Mouse (Mus musculus): ENCODE measurements at regions not wholly inside any gene's neighbourhood (a gene's known extent, or its start where the extent isn't known, plus 50 kb on each side); places are given as distances from the start of the nearest gene placed in this dataset.

DNA sequence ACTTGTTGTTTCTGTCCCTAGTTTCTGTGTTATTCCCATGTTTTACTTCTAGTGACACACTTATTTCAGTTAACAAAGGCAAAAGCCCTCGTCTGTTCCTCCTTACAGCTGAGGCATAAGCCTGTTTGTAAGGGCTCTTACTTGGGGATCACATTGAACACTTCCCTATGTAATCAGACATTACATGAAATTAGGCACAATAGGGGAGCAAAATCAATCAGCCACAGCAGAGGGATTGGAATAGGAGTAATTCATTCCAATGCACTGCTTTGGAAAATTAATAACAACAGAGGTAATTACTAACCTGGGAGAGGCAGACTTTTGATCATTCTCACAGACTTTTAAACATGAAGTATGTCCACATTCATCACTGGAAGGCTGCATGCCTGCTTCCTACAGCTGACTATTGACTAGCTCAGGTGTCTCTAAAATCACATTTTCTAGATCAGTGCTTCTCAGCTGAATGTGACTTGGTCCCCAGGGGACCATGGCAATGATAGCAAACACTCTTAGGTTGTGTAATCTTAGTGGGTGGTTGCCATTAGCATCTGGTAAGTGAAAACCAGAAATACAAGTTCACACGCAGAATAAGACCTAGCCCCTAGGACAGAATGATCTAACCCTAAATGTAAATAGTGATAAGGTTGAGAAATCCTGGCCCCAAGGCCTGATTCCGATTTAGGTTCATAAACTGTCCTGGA is 146.5 kb upstream of the Crbn start:
- no peak overlapping the region for H3K9ac ChIP-seq (ENCODE audit: low read depth, low read length)
- H3K4me2 ChIP-seq (replicated peaks; ENCODE audit: low read depth, low read length) = no peak overlapping the region
- no peak overlapping the region for H3K4me3 ChIP-seq (ENCODE audit: low read length)
- H3K27me3 ChIP-seq (ENCODE audit: control insufficient read depth, insufficient read depth, low read length) = no peaks in the 10 kb centered on the region
- no peaks in the 10 kb centered on the region for H3K36me3 ChIP-seq (ENCODE audit: control insufficient read depth, insufficient read depth, low read length)
- H3K27ac ChIP-seq (ENCODE audit: low read depth, low read length) = no peak overlapping the region
- WGBS = 67% methylated on average over 3 of the region's 3 CpGs
- no peak for ATAC-seq (ENCODE audit: low FRiP score, low TSS enrichment)
- no peaks in the 10 kb centered on the region for H3K9me3 ChIP-seq (ENCODE audit: control insufficient read depth, low read length)
- H3K4me1 ChIP-seq (ENCODE audit: control insufficient read depth, insufficient read depth, low read length) = no peaks in the 10 kb centered on the region

DNA sequence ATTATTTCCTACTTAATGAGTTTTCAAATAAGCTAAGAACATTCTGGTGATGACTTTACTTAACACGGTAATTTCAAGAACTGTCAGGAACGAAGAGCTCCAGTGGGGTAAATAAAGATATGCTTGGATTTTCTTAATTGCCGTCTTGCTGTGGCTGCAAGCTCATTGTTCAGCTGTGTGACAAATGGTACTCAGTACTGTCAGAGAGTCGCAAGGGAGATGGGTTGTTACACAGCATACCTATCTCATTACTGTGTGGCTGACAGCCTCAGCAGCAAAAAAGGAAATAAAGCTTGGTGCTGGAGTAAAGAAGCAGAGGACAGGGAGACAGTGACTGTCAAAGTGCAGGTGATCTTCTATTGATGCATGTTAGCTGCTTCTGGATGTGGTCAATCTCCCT is 151.0 kb upstream of the Crbn start:
- Histone ChIP-seq H3K4me2 (replicated peaks; ENCODE audit: low read depth, low read length) (no peak overlapping the region), H3K27ac (ENCODE audit: low read depth, low read length) (no peak overlapping the region), H3K36me3 (ENCODE audit: control insufficient read depth, insufficient read depth, low read length) (no peaks in the 10 kb centered on the region), H3K4me3 (ENCODE audit: low read length) (no peak overlapping the region), H3K27me3 (ENCODE audit: control insufficient read depth, insufficient read depth, low read length) (no peaks in the 10 kb centered on the region), H3K4me1 (ENCODE audit: control insufficient read depth, insufficient read depth, low read length) (no peaks in the 10 kb centered on the region), H3K9me3 (ENCODE audit: control insufficient read depth, low read length) (no peaks in the 10 kb centered on the region), H3K9ac (ENCODE audit: low read depth, low read length) (no peak overlapping the region)
- ATAC-seq (ENCODE audit: low FRiP score, low TSS enrichment) = no peak
- 72% methylated on average over 4 of the region's 4 CpGs for WGBS

GRCm38 (mm10) chr6:106961320-106961719 is 161.4 kb upstream of the Crbn start:
- Histone ChIP-seq H3K4me1 (ENCODE audit: control insufficient read depth, insufficient read depth, low read length) (no peaks in the 10 kb centered on the region), H3K36me3 (ENCODE audit: control insufficient read depth, insufficient read depth, low read length) (no peaks in the 10 kb centered on the region), H3K9ac (ENCODE audit: low read depth, low read length) (no peak overlapping the region), H3K27ac (ENCODE audit: low read depth, low read length) (no peak overlapping the region), H3K4me3 (ENCODE audit: low read length) (no peak overlapping the region), H3K4me2 (replicated peaks; ENCODE audit: low read depth, low read length) (no peak overlapping the region), H3K27me3 (ENCODE audit: control insufficient read depth, insufficient read depth, low read length) (no peaks in the 10 kb centered on the region), H3K9me3 (ENCODE audit: control insufficient read depth, low read length) (no peaks in the 10 kb centered on the region)
- 81% methylated on average over 2 of the region's 2 CpGs for WGBS
- no peak for ATAC-seq (ENCODE audit: low FRiP score, low TSS enrichment)

DNA sequence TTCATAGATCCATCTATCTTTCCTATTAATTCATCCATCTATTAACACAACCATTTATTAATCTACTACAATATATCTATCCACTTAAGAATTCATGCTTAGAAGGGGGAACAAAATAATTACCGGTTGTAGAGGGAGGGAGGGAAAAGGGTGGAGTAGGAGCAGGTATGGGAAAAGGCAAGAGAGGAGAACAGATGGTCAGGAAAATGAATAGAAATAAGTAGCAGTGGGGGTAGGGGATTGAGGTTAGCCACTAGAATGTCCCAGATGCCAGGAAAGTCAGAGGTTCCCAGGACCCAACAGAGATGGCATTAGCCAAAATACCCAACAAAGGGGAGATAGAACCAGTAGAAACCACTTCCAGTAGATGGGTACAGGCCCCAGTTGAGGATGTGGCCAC is 164.5 kb upstream of the Crbn start:
- Histone ChIP-seq H3K9me3 (ENCODE audit: control insufficient read depth, low read length) (no peaks in the 10 kb centered on the region), H3K4me3 (ENCODE audit: low read length) (no peak overlapping the region), H3K27me3 (ENCODE audit: control insufficient read depth, insufficient read depth, low read length) (no peaks in the 10 kb centered on the region), H3K9ac (ENCODE audit: low read depth, low read length) (no peak overlapping the region), H3K27ac (ENCODE audit: low read depth, low read length) (no peak overlapping the region), H3K36me3 (ENCODE audit: control insufficient read depth, insufficient read depth, low read length) (no peaks in the 10 kb centered on the region), H3K4me2 (replicated peaks; ENCODE audit: low read depth, low read length) (no peak overlapping the region), H3K4me1 (ENCODE audit: control insufficient read depth, insufficient read depth, low read length) (no peaks in the 10 kb centered on the region)
- 62% methylated on average over 1 of the region's 1 CpGs for WGBS
- ATAC-seq (ENCODE audit: low FRiP score, low TSS enrichment) = no peak

DNA sequence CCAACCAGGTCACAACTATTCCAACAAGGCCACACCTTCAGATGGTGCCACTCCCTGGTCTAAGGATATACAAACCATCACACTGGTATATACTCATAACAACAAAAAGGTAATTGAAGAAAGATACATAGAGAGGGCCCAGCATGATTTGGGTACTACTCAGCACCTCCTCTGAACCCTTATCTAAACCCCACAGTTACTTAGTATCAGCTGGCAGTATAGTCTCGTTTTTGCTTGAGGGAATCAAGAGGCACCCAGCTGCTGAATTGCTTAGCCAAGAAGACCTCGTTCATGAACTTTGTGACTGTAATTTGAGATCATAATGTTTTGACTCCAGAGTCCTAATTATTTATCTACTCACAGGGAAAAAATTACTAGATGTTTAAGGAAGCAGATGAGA is 175.6 kb upstream of the Crbn start:
- H3K4me1 ChIP-seq (ENCODE audit: control insufficient read depth, insufficient read depth, low read length) = no peaks in the 10 kb centered on the region
- no peaks in the 10 kb centered on the region for H3K27me3 ChIP-seq (ENCODE audit: control insufficient read depth, insufficient read depth, low read length)
- H3K27ac ChIP-seq (ENCODE audit: low read depth, low read length) = no peak overlapping the region
- ATAC-seq (ENCODE audit: low FRiP score, low TSS enrichment) = no peak
- H3K9ac ChIP-seq (ENCODE audit: low read depth, low read length) = no peak overlapping the region
- no peaks in the 10 kb centered on the region for H3K9me3 ChIP-seq (ENCODE audit: control insufficient read depth, low read length)
- no peak overlapping the region for H3K4me3 ChIP-seq (ENCODE audit: low read length)
- 38% methylated on average over 2 of the region's 2 CpGs for WGBS
- no peak overlapping the region for H3K4me2 ChIP-seq (replicated peaks; ENCODE audit: low read depth, low read length)
- no peaks in the 10 kb centered on the region for H3K36me3 ChIP-seq (ENCODE audit: control insufficient read depth, insufficient read depth, low read length)

- H3K27ac ChIP-seq (ENCODE audit: low read depth, low read length) = no peak overlapping the region
Measured at GRCm38 (mm10) chr6:106978721-106979120, 178.8 kb upstream of the Crbn start.

GRCm38 (mm10) chr6:106979755-106980154 is 179.9 kb upstream of the Crbn start:
- Histone ChIP-seq H3K9ac (ENCODE audit: low read depth, low read length) (no peak overlapping the region), H3K27ac (ENCODE audit: low read depth, low read length) (no peak overlapping the region), H3K27me3 (ENCODE audit: control insufficient read depth, insufficient read depth, low read length) (no peaks in the 10 kb centered on the region), H3K4me1 (ENCODE audit: control insufficient read depth, insufficient read depth, low read length) (no peaks in the 10 kb centered on the region), H3K9me3 (ENCODE audit: control insufficient read depth, low read length) (no peaks in the 10 kb centered on the region), H3K36me3 (ENCODE audit: control insufficient read depth, insufficient read depth, low read length) (no peaks in the 10 kb centered on the region), H3K4me3 (ENCODE audit: low read length) (no peak overlapping the region), H3K4me2 (replicated peaks; ENCODE audit: low read depth, low read length) (no peak overlapping the region)
- 80% methylated on average over 3 of the region's 3 CpGs for WGBS
- no peak for ATAC-seq (ENCODE audit: low FRiP score, low TSS enrichment)

More at GRCm38 (mm10) chr6:106978721-106979120, 178.8 kb upstream of the Crbn start:
- Histone ChIP-seq H3K4me1 (ENCODE audit: control insufficient read depth, insufficient read depth, low read length) (no peaks in the 10 kb centered on the region), H3K9ac (ENCODE audit: low read depth, low read length) (no peak overlapping the region), H3K4me3 (ENCODE audit: low read length) (no peak overlapping the region), H3K36me3 (ENCODE audit: control insufficient read depth, insufficient read depth, low read length) (no peaks in the 10 kb centered on the region), H3K4me2 (replicated peaks; ENCODE audit: low read depth, low read length) (no peak overlapping the region), H3K9me3 (ENCODE audit: control insufficient read depth, low read length) (no peaks in the 10 kb centered on the region), H3K27me3 (ENCODE audit: control insufficient read depth, insufficient read depth, low read length) (no peaks in the 10 kb centered on the region)
- ATAC-seq (ENCODE audit: low FRiP score, low TSS enrichment) = no peak

GRCm38 (mm10) chr6:106980188-106980587 is 180.3 kb upstream of the Crbn start:
- ATAC-seq (ENCODE audit: low FRiP score, low TSS enrichment) = no peak
- no peak overlapping the region for H3K4me2 ChIP-seq (replicated peaks; ENCODE audit: low read depth, low read length)
- no peak overlapping the region for H3K27ac ChIP-seq (ENCODE audit: low read depth, low read length)
- H3K9ac ChIP-seq (ENCODE audit: low read depth, low read length) = no peak overlapping the region
- no peaks in the 10 kb centered on the region for H3K4me1 ChIP-seq (ENCODE audit: control insufficient read depth, insufficient read depth, low read length)
- no peaks in the 10 kb centered on the region for H3K36me3 ChIP-seq (ENCODE audit: control insufficient read depth, insufficient read depth, low read length)
- no peaks in the 10 kb centered on the region for H3K27me3 ChIP-seq (ENCODE audit: control insufficient read depth, insufficient read depth, low read length)
- WGBS = 86% methylated on average over 4 of the region's 4 CpGs
- H3K9me3 ChIP-seq (ENCODE audit: control insufficient read depth, low read length) = no peaks in the 10 kb centered on the region
- no peak overlapping the region for H3K4me3 ChIP-seq (ENCODE audit: low read length)

- H3K9ac ChIP-seq (ENCODE audit: low read depth, low read length) = no peak overlapping the region
- no peak overlapping the region for H3K4me2 ChIP-seq (replicated peaks; ENCODE audit: low read depth, low read length)
- H3K9me3 ChIP-seq (ENCODE audit: control insufficient read depth, low read length) = no peaks in the 10 kb centered on the region
- H3K4me1 ChIP-seq (ENCODE audit: control insufficient read depth, insufficient read depth, low read length) = no peaks in the 10 kb centered on the region
- ATAC-seq (ENCODE audit: low FRiP score, low TSS enrichment) = no peak
- H3K4me3 ChIP-seq (ENCODE audit: low read length) = no peak overlapping the region
- 88% methylated on average over 1 of the region's 1 CpGs for WGBS
- H3K27ac ChIP-seq (ENCODE audit: low read depth, low read length) = no peak overlapping the region
- no peaks in the 10 kb centered on the region for H3K36me3 ChIP-seq (ENCODE audit: control insufficient read depth, insufficient read depth, low read length)
- H3K27me3 ChIP-seq (ENCODE audit: control insufficient read depth, insufficient read depth, low read length) = no peaks in the 10 kb centered on the region
Measured at GRCm38 (mm10) chr6:106981232-106981631, 181.4 kb upstream of the Crbn start.

Data from kidney, embryonic 14.5 days (tissue).